Mouse (Mus musculus) midbrain, embryonic 15.5 days (tissue): ENCODE results near the gene C9. TPM values are rescaled to one million over a fixed set of nuclear protein-coding genes. Genes with fewer than 3 reads are reported as not detected.

ENCODE experiments used
- ATAC-seq: fragments of 200-750 bp; cut with Nextera tagmentation; replicated peaks from 2 replicates; pipeline ENCODE4 v1.8.0; 2017; ENCODE audit warnings: moderate TSS enrichment
- H3K27ac ChIP-seq: fragments of 300-500 bp; sonication (generic); 2 replicates; pipeline ENCODE4 v1.5.1; 2015; ENCODE audit warnings: mild to moderate bottlenecking, inconsistent platforms
- H3K27me3 ChIP-seq: fragments of 300-500 bp; sonication (generic); replicated peaks from 2 replicates; pipeline ENCODE4 v1.6.1; 2015; ENCODE audit warnings: inconsistent platforms
- H3K36me3 ChIP-seq: fragments of 300-500 bp; sonication (generic); replicated peaks from 2 replicates; pipeline ENCODE4 v1.6.1; 2015; ENCODE audit warnings: inconsistent platforms
- H3K4me1 ChIP-seq: fragments of 300-500 bp; sonication (generic); 2 replicates; pipeline ENCODE4 v1.6.1; 2015; ENCODE audit warnings: inconsistent platforms
- H3K4me2 ChIP-seq: fragments of 300-500 bp; sonication (generic); 2 replicates; pipeline ENCODE4 v1.6.1; 2015; ENCODE audit warnings: inconsistent platforms, mild to moderate bottlenecking, moderate library complexity
- H3K4me3 ChIP-seq: fragments of 300-500 bp; sonication (generic); 2 replicates; pipeline ENCODE4 v1.5.1; 2015; ENCODE audit warnings: mild to moderate bottlenecking, inconsistent platforms
- H3K9ac ChIP-seq: fragments of 300-500 bp; sonication (generic); 2 replicates; pipeline ENCODE4 v1.6.1; 2015; ENCODE audit warnings: mild to moderate bottlenecking, inconsistent platforms
- H3K9me3 ChIP-seq: fragments of 300-500 bp; sonication (generic); 2 replicates; pipeline ENCODE4 v1.6.1; 2016; ENCODE audit warnings: inconsistent platforms
- WGBS: fragments of 180-500 bp; shearing (Covaris S2); methylation state at CpG from one replicate; pipeline ENCODE4 v1.1.7; 2015; ENCODE audit warnings: mixed read lengths; 5-methylcytosine and 5-hydroxymethylcytosine counted together
- polyA plus RNA-seq: library from polyadenylated mRNA; unstranded; fragments of >200 nt; fragmentation: Nextera tagmentation; extraction: Ambion mirVana; gene quantifications from 2 replicates; pipeline ENCODE4 v1.2.1, GENCODE M21; 2015

C9 gene
- polyA plus RNA-seq, 1 experiment from 2014 or later: not detected

- Histone ChIP-seq H3K36me3 (no peaks in the 10 kb centered on the region), H3K4me2 (no peak overlapping the region), H3K27ac (no peak overlapping the region), H3K27me3 (no peaks in the 10 kb centered on the region), H3K4me1 (no peaks in the 10 kb centered on the region), H3K4me3 (no peak overlapping the region), H3K9ac (no peak overlapping the region), H3K9me3 (no peaks in the 10 kb centered on the region)
- no peak for ATAC-seq
- 79% methylated on average over 7 of the region's 7 CpGs for WGBS
These were observed 94.7 kb downstream of the C9 start for GRCm38 (mm10) chr15:6539639-6540338.

Other genes starting within 250 kb of the C9 start
- 20.3 and 21.2 TPM in 2 replicates for gene Dab2, start 145.5 kb upstream of the C9 start, polyA plus RNA-seq
- 2.2 and 3.4 TPM in 2 replicates for gene Fyb, start 77.5 kb downstream of the C9 start, polyA plus RNA-seq